24 mouse cellular contexts compared by ENCODE assay signal in genomic region chr4:115121162-115121561, GRCm38 (mm10). TPM values are rescaled to one million over a fixed set of nuclear protein-coding genes. Genes with fewer than 3 reads are reported as not detected.
DNase-seq lines count a peak whose midpoint lies in the region; ATAC-seq and TF ChIP-seq lines count a peak whose summit lies in the region.
"Had no signal": no experiment of that assay in that cellular context is flagged by ENCODE, and none has a peak within 500 bp of the region (broad histone marks: within the 10 kb centered on the region; RNA-seq: fewer than 3 reads in every experiment).

No protein-coding gene starts in this region.

- H3K4me2 ChIP-seq in intestine, embryonic 16.5 days (ENCODE audit: low read depth, low read length): no peak overlapping the region
- no peak overlapping the region for H3K4me2 ChIP-seq in intestine, postnatal 0 days (replicated peaks; ENCODE audit: low read depth)
- H3K4me2 ChIP-seq: embryonic facial prominence, embryonic 12.5 days; forebrain, embryonic 12.5 days had no signal

- no peak overlapping the region for H3K9ac ChIP-seq in intestine, embryonic 16.5 days (ENCODE audit: low read depth, low read length)
- no peak overlapping the region for H3K9ac ChIP-seq in intestine, postnatal 0 days (ENCODE audit: low read depth, low read length)
- H3K9ac ChIP-seq: embryonic facial prominence, embryonic 12.5 days; forebrain, embryonic 12.5 days had no signal

- WGBS in intestine, embryonic 16.5 days: 68% methylated on average over 2 of the region's 2 CpGs
- WGBS in intestine, postnatal 0 days: 41% methylated on average over 2 of the region's 2 CpGs

- H3K36me3 ChIP-seq in intestine, embryonic 16.5 days (ENCODE audit: control insufficient read depth, insufficient read depth, low read length): no peaks in the 10 kb centered on the region
- no peaks in the 10 kb centered on the region for H3K36me3 ChIP-seq in intestine, postnatal 0 days (ENCODE audit: control insufficient read depth, insufficient read depth)
- H3K36me3 ChIP-seq: embryonic facial prominence, embryonic 10.5 days; embryonic facial prominence, embryonic 12.5 days; forebrain, embryonic 10.5 days; forebrain, embryonic 12.5 days had no signal

- no peaks in the 10 kb centered on the region for H3K27me3 ChIP-seq in intestine, embryonic 16.5 days (replicated peaks; ENCODE audit: control insufficient read depth, insufficient read depth, low read length)
- H3K27me3 ChIP-seq in intestine, postnatal 0 days (replicated peaks; ENCODE audit: control insufficient read depth, insufficient read depth, low read length): no peaks in the 10 kb centered on the region
- H3K27me3 ChIP-seq: embryonic facial prominence, embryonic 12.5 days; forebrain, embryonic 12.5 days had no signal

- no peak overlapping the region for H3K4me3 ChIP-seq in intestine, embryonic 16.5 days (ENCODE audit: low read length)
- H3K4me3 ChIP-seq in intestine, postnatal 0 days (ENCODE audit: low read depth, low read length): no peak overlapping the region
- H3K4me3 ChIP-seq: embryonic facial prominence, embryonic 10.5 days; embryonic facial prominence, embryonic 12.5 days; forebrain, embryonic 10.5 days; forebrain, embryonic 12.5 days had no signal

- H3K9me3 ChIP-seq in intestine, embryonic 16.5 days (ENCODE audit: control insufficient read depth, low read length): no peaks in the 10 kb centered on the region
- no peaks in the 10 kb centered on the region for H3K9me3 ChIP-seq in intestine, postnatal 0 days (ENCODE audit: control insufficient read depth)
- H3K9me3 ChIP-seq: embryonic facial prominence, embryonic 10.5 days; embryonic facial prominence, embryonic 12.5 days; forebrain, embryonic 10.5 days; forebrain, embryonic 12.5 days had no signal

- H3K27ac ChIP-seq in intestine, embryonic 16.5 days (ENCODE audit: low read length): no peak overlapping the region; the same call in 1 of the 2 replicates
- no peak overlapping the region for H3K27ac ChIP-seq in intestine, postnatal 0 days (ENCODE audit: low read depth, low read length)
- H3K27ac ChIP-seq: embryonic facial prominence, embryonic 10.5 days; embryonic facial prominence, embryonic 12.5 days; forebrain, embryonic 10.5 days; forebrain, embryonic 12.5 days had no signal

- H3K4me1 ChIP-seq in intestine, embryonic 16.5 days (ENCODE audit: control insufficient read depth, insufficient read depth, low read length): no peaks in the 10 kb centered on the region
- peaks cover 2% of the 10 kb centered on the region; the same call in 1 of the 2 replicates for H3K4me1 ChIP-seq in intestine, postnatal 0 days (replicated peaks; ENCODE audit: control insufficient read depth, insufficient read depth, low read length)
- H3K4me1 ChIP-seq: embryonic facial prominence, embryonic 10.5 days; embryonic facial prominence, embryonic 12.5 days; forebrain, embryonic 10.5 days; forebrain, embryonic 12.5 days had no signal

- ATAC-seq in intestine, embryonic 16.5 days: peak; percentile 59
- no peak for ATAC-seq in intestine, postnatal 0 days
- ATAC-seq in megakaryocyte, adult 5-6 weeks (ENCODE audit: poor library complexity, severe bottlenecking): 0 out of 2 replicates have a peak, but pooled peaks have one; percentile 10
- ATAC-seq: forebrain, embryonic 14.5 days; forebrain, embryonic 16.5 days had no signal

- intact Hi-C loops in left cerebral cortex, postnatal 36 days (cut with DNase I): no loop called here

- peak; percentile 27 for DNase-seq in gonadal fat pad, adult 2 months (ENCODE audit: low read depth)
- no peak for DNase-seq in left cerebral cortex, postnatal 36 days (ENCODE audit: low spot score in 2 of 2)
- DNase-seq in right cerebral cortex, postnatal 10 days (ENCODE audit: low spot score in 2 of 2): no peak
- no peak for DNase-seq in kidney, adult 9 months
- DNase-seq: adrenal gland, adult 2 months; adrenal gland, postnatal 10 days; adrenal gland, postnatal 25 days; cerebellum, adult 11 months; cerebellum, adult 18-20 months; cerebellum, adult 8-10 months; cerebellum, adult 9-11 months; cerebellum, postnatal 14 days; cerebellum, postnatal 36 days had no signal

- no peak for TF ChIP-seq CTCF in intestine, postnatal 0 days (IDR thresholded peaks at IDR 0.05; ENCODE audit: low read depth)

RNA-seq across cellular contexts. Expression of gene Cyp4x1, which starts 12.9 kb away (rescaled TPM):
- polyA plus RNA-seq in intestine, embryonic 16.5 days (2015; fragmentation: Nextera tagmentation; extraction: Ambion mirVana): 0.20 and 0.31 TPM in 2 replicates
- polyA plus RNA-seq in intestine, postnatal 0 days (2015; fragmentation: Nextera tagmentation; extraction: Ambion mirVana): 0.21 TPM in 2 replicates
- polyA plus RNA-seq in gonadal fat pad, adult 2 months (2012; rRNA removed): 0.19 and 0.51 TPM in 2 replicates
- not detected in 2 replicates for total RNA-seq in megakaryocyte, adult 5-6 weeks (2015)
- total RNA-seq in megakaryocyte, adult 5-6 weeks (2017): not detected in 2 replicates
- 10 to 100 TPM; 12.6 TPM for total RNA-seq in left cerebral cortex, postnatal 36 days (2021)
- total RNA-seq: adrenal gland, adult 2 months; adrenal gland, postnatal 25 days had no signal
- polyA plus RNA-seq: adrenal gland, adult 2 months; C2C12 had no signal

RNA-seq across cellular contexts. Expression of gene Pdzk1ip1, which starts 32.7 kb away (rescaled TPM):
- polyA plus RNA-seq in intestine, embryonic 16.5 days (2015; fragmentation: Nextera tagmentation; extraction: Ambion mirVana): 256 and 335 TPM in 2 replicates
- 358 and 402 TPM in 2 replicates for polyA plus RNA-seq in intestine, postnatal 0 days (2015; fragmentation: Nextera tagmentation; extraction: Ambion mirVana)
- polyA plus RNA-seq in gonadal fat pad, adult 2 months (2012; rRNA removed): 295 and 324 TPM in 2 replicates
- total RNA-seq in megakaryocyte, adult 5-6 weeks (2015): 1.5 and 2.8 TPM in 2 replicates
- 0.33 and 0.53 TPM in 2 replicates for total RNA-seq in megakaryocyte, adult 5-6 weeks (2017)
- 1 to 10 TPM in 1 of 2 experiments, under 1 TPM in 1; 0.39 to 1.1 TPM for total RNA-seq in left cerebral cortex, postnatal 36 days (2021)
- total RNA-seq: MEL had no signal
- polyA plus RNA-seq: C2C12 had no signal
